Mouse (Mus musculus) midbrain, embryonic 12.5 days (tissue): ENCODE results near the gene Mapk8ip1. TPM values are rescaled to one million over a fixed set of nuclear protein-coding genes. Genes with fewer than 3 reads are reported as not detected.

ENCODE experiments used
- microRNA-seq: library from miRNA; unstranded; fragments of <30 nt; microRNA quantifications from one replicate; pipeline ENCODE4, GENCODE M21; 2017
- polyA plus RNA-seq: library from polyadenylated mRNA; unstranded; fragments of >200 nt; fragmentation: Nextera tagmentation; extraction: Ambion mirVana; gene quantifications from 2 replicates; pipeline ENCODE4 v1.2.1, GENCODE M21; 2016

Mapk8ip1 gene
- polyA plus RNA-seq, 1 experiment from 2014 or later: 105 TPM

Small RNA genes within 50 kb of the gene (microRNA-seq; reads per million reads assigned to microRNA genes)
- gene Mir7000: 1.2 reads per million

Other genes with a start within 250 kb of the Mapk8ip1 start
- 26.1 and 27.2 TPM in 2 replicates for gene Pex16, start 26.6 kb downstream of the Mapk8ip1 start, polyA plus RNA-seq
- gene Large2, start 26.4 kb downstream of the Mapk8ip1 start, polyA plus RNA-seq: 4.7 and 7.4 TPM in 2 replicates
- 7.4 TPM in 2 replicates for gene 1700029I15Rik, start 18.7 kb downstream of the Mapk8ip1 start, polyA plus RNA-seq
- gene Cry2, start 32.8 kb upstream of the Mapk8ip1 start, polyA plus RNA-seq: 36.1 and 37.7 TPM in 2 replicates
- 9.3 TPM in 2 replicates for gene Slc35c1, start 59.3 kb upstream of the Mapk8ip1 start, polyA plus RNA-seq
- gene Chst1, start 198.4 kb upstream of the Mapk8ip1 start, polyA plus RNA-seq: 14.9 and 17.2 TPM in 2 replicates